Mouse (Mus musculus): ENCODE data around the gene Fam8a1. TPM values are rescaled to one million over a fixed set of nuclear protein-coding genes. Genes with fewer than 3 reads are reported as not detected.

Fam8a1 gene
- 9.3 and 10.8 TPM in 2 replicates for polyA plus RNA-seq (2014; fragmentation: Nextera tagmentation; extraction: Ambion mirVana)

- H3K9ac ChIP-seq (ENCODE audit: low read length), result peak within 1 kb of the TSS; percentile 87
- DNase-seq (ENCODE audit: low spot score) (peak; percentile 96), ATAC-seq (replicated peaks; ENCODE audit: low FRiP score) (peak; percentile 93)
- H3K9me3 ChIP-seq (ENCODE audit: control insufficient read depth, low read length), result no peaks in the 10 kb centered on the region
- H3K27me3 ChIP-seq (ENCODE audit: control insufficient read depth, insufficient read depth, low read length), result no peaks in the 10 kb centered on the region
- peak within 1 kb of the TSS; percentile 89 for H3K4me3 ChIP-seq (ENCODE audit: low read depth, low read length)
- peaks cover 6% of the 10 kb centered on the region for H3K4me1 ChIP-seq (replicated peaks; ENCODE audit: control insufficient read depth, insufficient read depth, low read length)
- peak within 1 kb of the TSS; percentile 80 for H3K4me2 ChIP-seq (ENCODE audit: low read depth, low read length, severe bottlenecking)
- WGBS, result under 1% methylated on average over 39 of the region's 46 CpGs
- no peaks in the 10 kb centered on the region; the same call in 1 of the 2 replicates for H3K36me3 ChIP-seq (ENCODE audit: control insufficient read depth, insufficient read depth, low read length)
- H3K27ac ChIP-seq (ENCODE audit: low read depth, low read length), result peak within 1 kb of the TSS; percentile 66
Observed at GRCm38 (mm10) chr13:46669048-46669619, at the start of gene Fam8a1. Gene Fam8a1, plus strand, starts transcription at chr13:46669522.

GRCm38 (mm10) chr13:46619633-46620032 lies 49.7 kb upstream of the Fam8a1 start:
- WGBS, result 69% methylated on average over 11 of the region's 11 CpGs
- Histone ChIP-seq H3K27ac (ENCODE audit: low read depth, low read length) (no peak overlapping the region), H3K27me3 (ENCODE audit: control insufficient read depth, insufficient read depth, low read length) (no peaks in the 10 kb centered on the region), H3K4me1 (replicated peaks; ENCODE audit: control insufficient read depth, insufficient read depth, low read length) (no peaks in the 10 kb centered on the region), H3K36me3 (ENCODE audit: control insufficient read depth, insufficient read depth, low read length) (no peaks in the 10 kb centered on the region), H3K9ac (ENCODE audit: low read length) (no peak overlapping the region), H3K9me3 (ENCODE audit: control insufficient read depth, low read length) (no peaks in the 10 kb centered on the region), H3K4me3 (ENCODE audit: low read depth, low read length) (no peak overlapping the region), H3K4me2 (ENCODE audit: low read depth, low read length, severe bottlenecking) (no peak overlapping the region)
- DNase-seq (ENCODE audit: low spot score) (no peak), ATAC-seq (replicated peaks; ENCODE audit: low FRiP score) (no peak)

- no peaks in the 10 kb centered on the region for H3K27me3 ChIP-seq (ENCODE audit: control insufficient read depth, insufficient read depth, low read length)
- no peaks in the 10 kb centered on the region for H3K9me3 ChIP-seq (ENCODE audit: control insufficient read depth, low read length)
- no peaks in the 10 kb centered on the region for H3K4me1 ChIP-seq (replicated peaks; ENCODE audit: control insufficient read depth, insufficient read depth, low read length)
- ATAC-seq (replicated peaks; ENCODE audit: low FRiP score) (no peak), DNase-seq (ENCODE audit: low spot score) (no peak)
- H3K36me3 ChIP-seq (ENCODE audit: control insufficient read depth, insufficient read depth, low read length), result no peaks in the 10 kb centered on the region
- H3K27ac ChIP-seq (ENCODE audit: low read depth, low read length), result no peak overlapping the region
- 82% methylated on average over 7 of the region's 7 CpGs for WGBS
- H3K4me3 ChIP-seq (ENCODE audit: low read depth, low read length), result no peak overlapping the region
- no peak overlapping the region for H3K4me2 ChIP-seq (ENCODE audit: low read depth, low read length, severe bottlenecking)
- no peak overlapping the region for H3K9ac ChIP-seq (ENCODE audit: low read length)
Observed at GRCm38 (mm10) chr13:46620964-46621757, 48.2 kb upstream of the Fam8a1 start.

GRCm38 (mm10) chr13:46626608-46627007 lies 42.7 kb upstream of the Fam8a1 start:
- Histone ChIP-seq H3K36me3 (ENCODE audit: control insufficient read depth, insufficient read depth, low read length) (no peaks in the 10 kb centered on the region), H3K9ac (ENCODE audit: low read length) (no peak overlapping the region), H3K9me3 (ENCODE audit: control insufficient read depth, low read length) (no peaks in the 10 kb centered on the region), H3K27me3 (ENCODE audit: control insufficient read depth, insufficient read depth, low read length) (no peaks in the 10 kb centered on the region), H3K4me1 (replicated peaks; ENCODE audit: control insufficient read depth, insufficient read depth, low read length) (no peaks in the 10 kb centered on the region), H3K27ac (ENCODE audit: low read depth, low read length) (no peak overlapping the region), H3K4me3 (ENCODE audit: low read depth, low read length) (no peak overlapping the region), H3K4me2 (ENCODE audit: low read depth, low read length, severe bottlenecking) (no peak overlapping the region)
- ATAC-seq (replicated peaks; ENCODE audit: low FRiP score) (no peak), DNase-seq (ENCODE audit: low spot score) (no peak)
- WGBS, result 90% methylated on average over 9 of the region's 9 CpGs

DNA sequence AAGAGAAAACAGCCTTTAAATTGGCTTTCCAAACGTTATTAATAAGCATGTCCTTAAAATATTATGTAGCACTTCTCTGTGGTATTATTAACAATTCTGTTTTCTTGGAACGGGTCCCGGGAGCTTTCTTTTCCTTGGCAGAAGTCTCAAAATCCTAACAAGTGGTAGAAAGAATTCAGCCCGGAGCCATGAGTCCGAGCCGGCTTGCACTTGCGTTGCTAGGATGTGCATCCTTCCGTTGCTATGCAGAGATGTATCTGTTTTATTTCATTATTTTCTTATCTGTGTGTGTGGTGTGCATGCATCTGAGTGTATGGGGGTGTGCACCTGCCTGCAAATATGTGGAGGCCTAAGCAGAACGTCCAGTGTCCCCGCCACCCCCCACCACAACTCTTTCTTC lies 41.5 kb upstream of the Fam8a1 start:
- H3K4me3 ChIP-seq (ENCODE audit: low read depth, low read length), result no peak overlapping the region
- H3K4me1 ChIP-seq (replicated peaks; ENCODE audit: control insufficient read depth, insufficient read depth, low read length), result 0 out of 2 replicates have a peak, but pooled peaks cover 3% of the 10 kb centered on the region
- ATAC-seq (replicated peaks; ENCODE audit: low FRiP score), result no peak
- no peaks in the 10 kb centered on the region for H3K36me3 ChIP-seq (ENCODE audit: control insufficient read depth, insufficient read depth, low read length)
- WGBS, result 94% methylated on average over 10 of the region's 10 CpGs
- no peak overlapping the region for H3K27ac ChIP-seq (ENCODE audit: low read depth, low read length)
- no peak overlapping the region for H3K9ac ChIP-seq (ENCODE audit: low read length)
- no peaks in the 10 kb centered on the region for H3K27me3 ChIP-seq (ENCODE audit: control insufficient read depth, insufficient read depth, low read length)
- no peaks in the 10 kb centered on the region for H3K9me3 ChIP-seq (ENCODE audit: control insufficient read depth, low read length)
- no peak overlapping the region for H3K4me2 ChIP-seq (ENCODE audit: low read depth, low read length, severe bottlenecking)
- no peak for DNase-seq (ENCODE audit: low spot score)

DNA sequence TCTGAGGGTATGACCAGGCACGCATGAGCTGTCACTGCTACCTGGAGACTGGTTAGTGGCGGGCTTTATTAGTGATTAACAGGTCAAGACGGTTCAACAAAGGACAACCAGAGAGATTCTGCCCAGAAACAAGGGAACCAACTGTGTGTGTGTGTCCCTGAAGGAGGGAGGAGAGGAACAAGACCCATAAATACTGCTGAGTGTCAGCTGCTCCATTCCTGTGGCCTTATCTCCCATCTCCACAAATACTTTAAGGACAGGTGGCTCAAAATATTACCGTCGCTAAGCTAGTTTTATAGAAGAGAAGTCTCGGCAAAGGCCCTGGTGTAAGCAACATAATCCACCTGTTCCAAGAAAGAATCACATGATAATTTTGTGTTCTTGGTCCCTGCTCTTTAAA lies 39.9 kb upstream of the Fam8a1 start:
- Histone ChIP-seq H3K9ac (ENCODE audit: low read length) (no peak overlapping the region), H3K27ac (ENCODE audit: low read depth, low read length) (no peak overlapping the region), H3K9me3 (ENCODE audit: control insufficient read depth, low read length) (no peaks in the 10 kb centered on the region), H3K36me3 (ENCODE audit: control insufficient read depth, insufficient read depth, low read length) (no peaks in the 10 kb centered on the region), H3K4me3 (ENCODE audit: low read depth, low read length) (no peak overlapping the region), H3K4me2 (ENCODE audit: low read depth, low read length, severe bottlenecking) (no peak overlapping the region), H3K4me1 (replicated peaks; ENCODE audit: control insufficient read depth, insufficient read depth, low read length) (peaks cover 10% of the 10 kb centered on the region; the same call in 1 of the 2 replicates), H3K27me3 (ENCODE audit: control insufficient read depth, insufficient read depth, low read length) (no peaks in the 10 kb centered on the region)
- no peak for DNase-seq (ENCODE audit: low spot score)
- no peak for ATAC-seq (replicated peaks; ENCODE audit: low FRiP score)
- 89% methylated on average over 6 of the region's 6 CpGs for WGBS

DNA sequence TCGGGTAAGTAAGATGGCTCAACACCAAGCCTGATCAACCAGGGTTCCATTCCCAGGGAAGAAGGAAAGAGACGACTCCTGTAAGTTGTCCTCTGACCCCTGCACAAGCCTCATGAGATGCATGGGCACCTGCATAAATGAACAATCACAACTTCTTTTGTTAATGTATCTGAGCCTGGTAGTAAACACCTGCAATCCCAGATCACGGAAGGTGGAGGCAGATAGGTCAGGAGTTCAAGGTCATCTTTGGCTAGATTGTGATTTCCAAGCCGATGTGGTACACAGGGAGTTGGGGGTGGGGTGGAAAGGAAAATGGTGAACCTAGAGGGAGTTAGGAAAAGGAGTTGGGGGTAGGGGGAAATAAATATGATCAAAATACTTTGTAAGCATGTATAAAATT lies 36.5 kb upstream of the Fam8a1 start:
- WGBS, result 64% methylated on average over 4 of the region's 4 CpGs
- H3K27ac ChIP-seq (ENCODE audit: low read depth, low read length), result no peak overlapping the region
- H3K4me2 ChIP-seq (ENCODE audit: low read depth, low read length, severe bottlenecking), result no peak overlapping the region
- no peak for ATAC-seq (replicated peaks; ENCODE audit: low FRiP score)
- DNase-seq (ENCODE audit: low spot score), result no peak
- no peak overlapping the region for H3K9ac ChIP-seq (ENCODE audit: low read length)
- peaks cover 10% of the 10 kb centered on the region; the same call in 1 of the 2 replicates for H3K4me1 ChIP-seq (replicated peaks; ENCODE audit: control insufficient read depth, insufficient read depth, low read length)
- H3K36me3 ChIP-seq (ENCODE audit: control insufficient read depth, insufficient read depth, low read length), result no peaks in the 10 kb centered on the region
- no peaks in the 10 kb centered on the region for H3K9me3 ChIP-seq (ENCODE audit: control insufficient read depth, low read length)
- H3K4me3 ChIP-seq (ENCODE audit: low read depth, low read length), result no peak overlapping the region
- no peaks in the 10 kb centered on the region for H3K27me3 ChIP-seq (ENCODE audit: control insufficient read depth, insufficient read depth, low read length)

DNA sequence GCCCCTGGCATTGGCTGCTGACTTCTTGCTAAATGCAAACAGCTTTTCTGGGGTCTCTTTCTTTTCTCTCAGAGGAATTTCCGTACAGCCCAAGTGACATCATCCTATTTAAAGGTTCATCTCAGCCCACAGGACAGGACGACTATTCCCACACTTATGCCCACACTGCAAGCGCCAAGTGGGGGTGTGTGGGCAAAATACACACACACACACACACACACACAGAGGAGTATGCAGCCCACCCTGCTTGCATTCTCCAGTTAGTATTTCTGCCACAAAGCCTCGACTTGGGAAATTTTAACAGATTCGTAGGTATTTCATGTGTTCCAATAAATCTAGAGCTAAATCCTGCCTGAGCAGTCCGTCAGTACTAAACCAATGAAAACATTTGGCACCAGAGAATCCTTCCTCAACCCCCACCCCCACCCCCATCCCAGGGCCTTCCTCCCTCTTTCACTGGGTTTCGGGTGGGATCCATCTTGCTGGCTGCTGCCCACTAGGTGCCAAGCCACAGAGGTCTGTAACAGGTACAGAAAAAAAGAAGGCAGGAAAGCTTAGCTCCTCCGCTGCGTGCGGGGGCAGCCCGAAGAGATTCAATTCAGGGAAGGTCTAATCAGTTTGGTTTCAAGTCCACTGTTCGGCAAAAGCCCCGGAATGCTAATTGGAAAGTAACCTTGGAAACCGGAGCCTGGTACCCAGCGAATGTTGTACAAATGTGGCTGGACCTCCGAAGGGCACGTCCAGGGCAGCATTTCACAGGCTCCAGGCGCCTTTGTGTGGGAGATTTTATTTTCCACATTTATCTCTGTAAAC lies 35.8 kb upstream of the Fam8a1 start:
- peak overlapping the region; percentile 53 for H3K9ac ChIP-seq (ENCODE audit: low read length)

More for the DNA sequence above, 35.8 kb upstream of the Fam8a1 start:
- Histone ChIP-seq H3K9me3 (ENCODE audit: control insufficient read depth, low read length) (no peaks in the 10 kb centered on the region), H3K27me3 (ENCODE audit: control insufficient read depth, insufficient read depth, low read length) (no peaks in the 10 kb centered on the region), H3K4me2 (ENCODE audit: low read depth, low read length, severe bottlenecking) (peak overlapping the region; percentile 51), H3K36me3 (ENCODE audit: control insufficient read depth, insufficient read depth, low read length) (no peaks in the 10 kb centered on the region), H3K4me3 (ENCODE audit: low read depth, low read length) (peak overlapping the region; percentile 12; the same call in 1 of the 2 replicates), H3K27ac (ENCODE audit: low read depth, low read length) (peak overlapping the region; percentile 91), H3K4me1 (replicated peaks; ENCODE audit: control insufficient read depth, insufficient read depth, low read length) (peaks cover 10% of the 10 kb centered on the region; the same call in 1 of the 2 replicates)
- ATAC-seq (replicated peaks; ENCODE audit: low FRiP score) (peak; percentile 88), DNase-seq (ENCODE audit: low spot score) (peak; percentile 80)
- WGBS, result 24% methylated on average over 18 of the region's 18 CpGs

Measured in forebrain, embryonic 11.5 days (tissue).